Mouse (Mus musculus) heart, adult 2 months (tissue): ENCODE data around the gene Coa6.

Experiments
- CTCF ChIP-seq: fragments of 200-600 bp; IDR thresholded peaks from 2 replicates; pipeline ENCODE4 v1.8.1; 2022; ENCODE audit warnings: antibody characterized with exemption, mild to moderate bottlenecking, moderate library complexity
- EP300 ChIP-seq: fragments of 200-500 bp; IDR thresholded peaks from 2 replicates; pipeline ENCODE4 v1.6.1; 2011; ENCODE audit warnings: low read depth, low read length, control low read depth; ENCODE audit not compliant: insufficient read depth
- POLR2A ChIP-seq: fragments of 200-500 bp; IDR thresholded peaks from 2 replicates; pipeline ENCODE4 v1.6.1; 2011; ENCODE audit warnings: mild to moderate bottlenecking, low read depth, low read length, control low read depth; ENCODE audit not compliant: insufficient read depth

DNA sequence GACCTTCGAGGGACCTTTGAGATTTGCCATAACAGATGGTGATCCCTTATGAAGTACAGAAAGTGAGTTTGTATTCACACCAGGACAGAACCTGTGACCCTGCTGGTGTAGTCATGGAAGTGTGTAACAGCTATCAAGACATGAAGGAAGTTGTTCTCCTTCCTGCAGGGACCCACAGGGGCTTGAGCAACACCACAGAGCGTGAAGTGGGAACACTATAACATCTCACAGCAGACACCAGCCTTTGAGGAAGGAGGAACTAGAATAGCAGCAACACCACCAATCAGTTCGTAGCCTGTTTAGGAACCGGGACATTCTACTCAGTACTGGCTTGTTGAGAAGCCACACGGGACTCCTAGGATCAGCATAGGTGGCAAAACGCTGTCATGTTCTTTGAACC lies 42.7 kb upstream of the Coa6 start:
- TF ChIP-seq POLR2A (no peak), CTCF (no peak), EP300 (no peak)
